Mouse (Mus musculus) erythroblast, embryonic 14.5 days (primary cell): ENCODE measurements around the gene Ubl4b. TPM values are rescaled to one million over a fixed set of nuclear protein-coding genes. Genes with fewer than 3 reads are reported as not detected.

Experiments used
- H3K27me3 ChIP-seq: 2 replicates; pipeline ENCODE4 v1.6.1; 2012; ENCODE audit warnings: inconsistent platforms; ENCODE audit not compliant: control insufficient read depth
- H3K36me3 ChIP-seq: 2 replicates; pipeline ENCODE4 v1.6.1; 2012; ENCODE audit warnings: mild to moderate bottlenecking, inconsistent platforms; ENCODE audit not compliant: control insufficient read depth
- H3K4me1 ChIP-seq: 2 replicates; pipeline ENCODE4 v1.6.1; 2012; ENCODE audit warnings: inconsistent platforms; ENCODE audit not compliant: control insufficient read depth
- H3K4me3 ChIP-seq: replicated peaks from 2 replicates; pipeline ENCODE3; 2012; ENCODE audit warnings: moderate library complexity, mild to moderate bottlenecking, inconsistent platforms
- H3K9me3 ChIP-seq: 2 replicates; pipeline ENCODE4 v1.6.1; 2012; ENCODE audit warnings: low read length, inconsistent platforms, mixed read lengths; ENCODE audit not compliant: control insufficient read depth
- GATA1 ChIP-seq: IDR thresholded peaks from 2 replicates; pipeline ENCODE4 v1.6.1; 2012; ENCODE audit warnings: low read length, inconsistent platforms, mixed read lengths
- TAL1 ChIP-seq: IDR thresholded peaks from 3 replicates; pipeline ENCODE4 v1.6.1; 2012; ENCODE audit warnings: low read length, inconsistent platforms, mixed read lengths
- polyA plus RNA-seq: library from polyadenylated mRNA; stranded (reverse); fragments of >175 nt; gene quantifications from 2 replicates; pipeline ENCODE4 v1.2.3, GENCODE M21; 2012

Ubl4b gene
- polyA plus RNA-seq, 1 experiment: not detected

- TF ChIP-seq GATA1 (no peak), TAL1 (no peak)
- H3K27me3 ChIP-seq: peaks cover 46% of the 10 kb centered on the region
- H3K4me1 ChIP-seq: no peaks in the 10 kb centered on the region
Measured at GRCm38 (mm10) chr3:107515989-107516388, 38.9 kb downstream of the Ubl4b start.

GRCm38 (mm10) chr3:107511416-107511815, 43.5 kb downstream of the Ubl4b start:
- H3K4me3 ChIP-seq: no peak overlapping the region

More at GRCm38 (mm10) chr3:107515989-107516388, 38.9 kb downstream of the Ubl4b start:
- no peak overlapping the region for H3K4me3 ChIP-seq
- no peaks in the 10 kb centered on the region for H3K36me3 ChIP-seq
- no peaks in the 10 kb centered on the region for H3K9me3 ChIP-seq

DNA sequence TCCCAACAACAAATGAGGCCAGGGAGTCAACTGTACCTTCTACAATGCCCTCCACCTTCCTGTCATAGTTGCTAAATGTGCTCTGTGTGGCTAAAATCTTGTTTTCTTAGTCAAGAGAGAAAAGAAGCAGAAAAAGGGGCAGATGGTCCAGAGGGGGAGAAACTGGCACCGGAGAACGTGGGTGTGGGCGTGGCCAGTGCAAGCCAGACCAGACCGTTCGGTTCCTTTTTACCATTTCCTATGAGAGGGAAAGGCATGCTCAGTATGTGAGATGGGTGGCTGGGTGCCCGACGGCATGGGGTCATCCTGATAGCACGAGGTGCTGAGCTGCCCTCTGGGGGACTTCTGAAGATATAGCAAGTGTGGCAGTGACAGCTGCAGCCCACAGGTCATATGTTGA, 46.2 kb downstream of the Ubl4b start:
- TF ChIP-seq TAL1: no peak
- TF ChIP-seq GATA1: no peak
- Histone ChIP-seq H3K9me3 (no peaks in the 10 kb centered on the region), H3K4me3 (no peak overlapping the region), H3K36me3 (no peaks in the 10 kb centered on the region), H3K4me1 (no peaks in the 10 kb centered on the region), H3K27me3 (no peaks in the 10 kb centered on the region)

More at GRCm38 (mm10) chr3:107511416-107511815, 43.5 kb downstream of the Ubl4b start:
- TF ChIP-seq GATA1: no peak
- TF ChIP-seq TAL1: no peak
- H3K9me3 ChIP-seq: no peaks in the 10 kb centered on the region
- no peaks in the 10 kb centered on the region for H3K4me1 ChIP-seq
- H3K36me3 ChIP-seq: no peaks in the 10 kb centered on the region
- H3K27me3 ChIP-seq: peaks cover 11% of the 10 kb centered on the region

- H3K9me3 ChIP-seq: no peaks in the 10 kb centered on the region
- TF ChIP-seq GATA1: no peak
- TF ChIP-seq TAL1: no peak
- H3K4me1 ChIP-seq: no peaks in the 10 kb centered on the region
- H3K4me3 ChIP-seq: no peak overlapping the region
- no peaks in the 10 kb centered on the region for H3K36me3 ChIP-seq
- no peaks in the 10 kb centered on the region for H3K27me3 ChIP-seq
Measured at GRCm38 (mm10) chr3:107507966-107508365, 46.9 kb downstream of the Ubl4b start.

DNA sequence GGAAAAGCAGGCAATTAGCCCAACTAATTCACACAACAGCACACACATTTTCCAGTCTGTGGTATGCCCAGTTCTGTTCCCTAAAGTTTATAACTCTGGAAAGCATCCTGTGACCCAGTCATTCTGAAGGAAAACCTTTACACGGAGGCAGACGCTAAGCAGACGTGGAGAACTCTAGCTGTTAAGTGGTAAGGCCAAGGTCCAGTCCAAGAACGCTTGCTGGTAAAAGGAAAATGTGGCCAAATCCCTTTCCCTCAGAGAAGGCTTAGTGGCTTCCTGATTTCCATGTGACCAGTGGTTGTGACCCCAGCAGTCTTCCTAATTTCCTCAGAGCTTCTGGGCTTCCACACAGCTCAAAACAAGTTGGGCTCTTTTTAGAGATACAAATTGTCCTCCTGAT, 48.3 kb downstream of the Ubl4b start:
- Histone ChIP-seq H3K4me1 (no peaks in the 10 kb centered on the region), H3K4me3 (no peak overlapping the region), H3K27me3 (no peaks in the 10 kb centered on the region), H3K9me3 (no peaks in the 10 kb centered on the region), H3K36me3 (no peaks in the 10 kb centered on the region)
- TF ChIP-seq TAL1 (no peak), GATA1 (no peak)

GRCm38 (mm10) chr3:107505464-107506367, 49.2 kb downstream of the Ubl4b start:
- Histone ChIP-seq H3K4me3 (no peak overlapping the region), H3K36me3 (no peaks in the 10 kb centered on the region), H3K9me3 (no peaks in the 10 kb centered on the region; the same call in 1 of the 2 replicates), H3K27me3 (no peaks in the 10 kb centered on the region), H3K4me1 (no peaks in the 10 kb centered on the region)
- TF ChIP-seq GATA1 (no peak), TAL1 (no peak)

GRCm38 (mm10) chr3:107504542-107504941, 50.3 kb downstream of the Ubl4b start:
- Histone ChIP-seq H3K27me3 (no peaks in the 10 kb centered on the region), H3K4me1 (no peaks in the 10 kb centered on the region), H3K36me3 (no peaks in the 10 kb centered on the region), H3K4me3 (no peak overlapping the region), H3K9me3 (peaks cover 7% of the 10 kb centered on the region)
- TF ChIP-seq TAL1 (no peak), GATA1 (no peak)

DNA sequence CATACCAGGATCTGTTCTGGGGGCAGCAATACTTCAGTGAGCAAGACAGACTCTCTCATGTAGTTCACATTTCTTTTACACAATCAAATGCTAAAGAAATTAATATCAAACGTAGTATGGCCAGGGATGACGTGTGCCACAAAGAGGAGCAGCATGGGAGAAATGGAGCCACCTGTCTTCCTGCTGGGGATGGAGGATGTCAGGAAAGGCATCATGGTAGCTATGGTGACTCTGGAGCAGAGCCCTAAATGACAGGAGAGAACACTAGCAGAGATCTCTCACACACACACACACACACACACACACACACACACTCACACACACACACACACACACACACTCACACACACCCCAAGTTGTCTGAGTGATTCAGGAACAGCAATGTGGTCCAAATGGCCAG, 51.2 kb downstream of the Ubl4b start:
- TF ChIP-seq TAL1: no peak
- Histone ChIP-seq H3K4me1 (no peaks in the 10 kb centered on the region), H3K27me3 (no peaks in the 10 kb centered on the region), H3K4me3 (no peak overlapping the region), H3K9me3 (peaks cover 7% of the 10 kb centered on the region), H3K36me3 (no peaks in the 10 kb centered on the region)

Other genes starting within 250 kb of the Ubl4b start
- gene Rbm15, start 221.4 kb downstream of the Ubl4b start, polyA plus RNA-seq: 1.1 and 1.6 TPM in 2 replicates
- gene Kcnc4, start 95.5 kb downstream of the Ubl4b start, polyA plus RNA-seq: not detected in 2 replicates
- gene Slc6a17, start 37.1 kb downstream of the Ubl4b start, polyA plus RNA-seq: not detected in 2 replicates
- gene Alx3, start 40.0 kb upstream of the Ubl4b start, polyA plus RNA-seq: not detected in 2 replicates
- not detected in 2 replicates for gene Gm10961, start 76.2 kb upstream of the Ubl4b start, polyA plus RNA-seq
- gene Strip1, start 76.6 kb upstream of the Ubl4b start, polyA plus RNA-seq: 0.43 and 0.44 TPM in 2 replicates
- gene Ahcyl1, start 141.5 kb upstream of the Ubl4b start, polyA plus RNA-seq: 0.44 TPM in 2 replicates
- gene Csf1, start 205.4 kb upstream of the Ubl4b start, polyA plus RNA-seq: 0.02 and 0.13 TPM in 2 replicates